15 mouse cellular contexts compared by ENCODE assay signal in genomic region chr3:51518763-51519121, GRCm38 (mm10). TPM values are rescaled to one million over a fixed set of nuclear protein-coding genes. Genes with fewer than 3 reads are reported as not detected.
DNase-seq lines count a peak whose midpoint lies in the region; ATAC-seq and TF ChIP-seq lines count a peak whose summit lies in the region.
"Had no signal": no experiment of that assay in that cellular context is flagged by ENCODE, and none has a peak within 500 bp of the region (broad histone marks: within the 10 kb centered on the region; RNA-seq: fewer than 3 reads in every experiment).

No protein-coding gene starts in this region.

- peaks cover 48% of the 10 kb centered on the region for H3K36me3 ChIP-seq in hindbrain, embryonic 10.5 days
- H3K36me3 ChIP-seq in hindbrain, embryonic 11.5 days (ENCODE audit: control insufficient read depth, insufficient read depth, low read length), result peaks cover 2% of the 10 kb centered on the region; the same call in 1 of the 2 replicates
- peaks cover 53% of the 10 kb centered on the region for H3K36me3 ChIP-seq in embryonic facial prominence, embryonic 10.5 days (replicated peaks)
- H3K36me3 ChIP-seq in liver, embryonic 11.5 days (ENCODE audit: control insufficient read depth, insufficient read depth, low read length), result peaks cover 4% of the 10 kb centered on the region
- peaks cover 23% of the 10 kb centered on the region for H3K36me3 ChIP-seq in small intestine, adult 2 months (ENCODE audit: control insufficient read depth, insufficient read depth, low read length)
- H3K36me3 ChIP-seq in midbrain, embryonic 13.5 days, result peaks cover 55% of the 10 kb centered on the region

- H3K27me3 ChIP-seq in hindbrain, embryonic 10.5 days (ENCODE audit: insufficient read depth, poor library complexity, severe bottlenecking), result no peaks in the 10 kb centered on the region
- no peaks in the 10 kb centered on the region for H3K27me3 ChIP-seq in hindbrain, embryonic 11.5 days (ENCODE audit: control insufficient read depth, insufficient read depth, low read length)
- no peaks in the 10 kb centered on the region for H3K27me3 ChIP-seq in embryonic facial prominence, embryonic 10.5 days (replicated peaks; ENCODE audit: low read depth, poor library complexity, severe bottlenecking)
- H3K27me3 ChIP-seq in liver, embryonic 11.5 days (replicated peaks; ENCODE audit: control insufficient read depth, insufficient read depth, low read length), result no peaks in the 10 kb centered on the region
- H3K27me3 ChIP-seq in small intestine, adult 2 months (ENCODE audit: control insufficient read depth, insufficient read depth, low read length), result no peaks in the 10 kb centered on the region
- no peaks in the 10 kb centered on the region for H3K27me3 ChIP-seq in midbrain, embryonic 13.5 days
- H3K27me3 ChIP-seq: limb, embryonic 15.5 days; Patski had no signal

- H3K9me3 ChIP-seq in hindbrain, embryonic 10.5 days, result no peaks in the 10 kb centered on the region
- H3K9me3 ChIP-seq in hindbrain, embryonic 11.5 days (ENCODE audit: control insufficient read depth, low read length), result no peaks in the 10 kb centered on the region
- no peaks in the 10 kb centered on the region for H3K9me3 ChIP-seq in embryonic facial prominence, embryonic 10.5 days
- H3K9me3 ChIP-seq in liver, embryonic 11.5 days (ENCODE audit: control insufficient read depth, low read length), result no peaks in the 10 kb centered on the region
- no peaks in the 10 kb centered on the region for H3K9me3 ChIP-seq in midbrain, embryonic 13.5 days
- H3K9me3 ChIP-seq: limb, embryonic 15.5 days; midbrain, embryonic 10.5 days had no signal

- no peak overlapping the region for H3K9ac ChIP-seq in hindbrain, embryonic 11.5 days (ENCODE audit: low read depth, low read length)
- 0 out of 2 replicates have a peak overlapping the region, but pooled peaks have one; percentile 13 for H3K9ac ChIP-seq in liver, embryonic 11.5 days (ENCODE audit: low read depth, low read length)
- no peak overlapping the region for H3K9ac ChIP-seq in midbrain, embryonic 13.5 days (replicated peaks)
- H3K9ac ChIP-seq: limb, embryonic 15.5 days had no signal

- ATAC-seq in hindbrain, embryonic 11.5 days (ENCODE audit: low FRiP score), result no peak
- peak; percentile 71 for ATAC-seq in liver, embryonic 11.5 days (replicated peaks; ENCODE audit: low FRiP score)
- no peak for ATAC-seq in midbrain, embryonic 13.5 days
- ATAC-seq: Patski had no signal

- no peak for DNase-seq in hindbrain, embryonic 10.5 days (ENCODE audit: low spot score)
- DNase-seq in hindbrain, embryonic 11.5 days (ENCODE audit: low spot score), result no peak
- no peak for DNase-seq in embryonic facial prominence, embryonic 10.5 days (ENCODE audit: low spot score)
- DNase-seq in liver, embryonic 11.5 days (ENCODE audit: low spot score), result no peak
- DNase-seq in cerebellum, adult 9-11 months, result no peak
- DNase-seq in right cerebral cortex, adult 2 months (ENCODE audit: low spot score in 2 of 2), result no peak
- DNase-seq: gastrocnemius, adult 2 months; heart, postnatal 14 days; kidney, adult 9 months; thymus, postnatal 36 days had no signal

- TF ChIP-seq CTCF in small intestine, adult 2 months (IDR thresholded peaks at IDR 0.05; ENCODE audit: extremely low read depth, insufficient read length, insufficient replicate concordance, low read depth, low read length), result no peak

- 68% methylated on average over 8 of the region's 8 CpGs for WGBS in hindbrain, embryonic 10.5 days
- 76% methylated on average over 8 of the region's 8 CpGs for WGBS in hindbrain, embryonic 11.5 days
- WGBS in embryonic facial prominence, embryonic 10.5 days, result 61% methylated on average over 8 of the region's 8 CpGs
- 32% methylated on average over 8 of the region's 8 CpGs for WGBS in liver, embryonic 11.5 days
- WGBS in small intestine, adult 2 months, result 24% methylated on average over 8 of the region's 8 CpGs
- 75% methylated on average over 8 of the region's 8 CpGs for WGBS in midbrain, embryonic 13.5 days

- TF ChIP-seq POLR2A in small intestine, adult 2 months (IDR thresholded peaks at IDR 0.05; ENCODE audit: low read depth, low read length), result no peak

- peak overlapping the region; percentile 50; the same call in 1 of the 2 replicates for H3K27ac ChIP-seq in hindbrain, embryonic 10.5 days
- H3K27ac ChIP-seq in hindbrain, embryonic 11.5 days (ENCODE audit: low read depth, low read length), result no peak overlapping the region
- peak overlapping the region; percentile 48; the same call in 1 of the 2 replicates for H3K27ac ChIP-seq in embryonic facial prominence, embryonic 10.5 days (replicated peaks)
- peak overlapping the region; percentile 82 for H3K27ac ChIP-seq in liver, embryonic 11.5 days (ENCODE audit: low read depth, low read length)
- H3K27ac ChIP-seq in small intestine, adult 2 months (ENCODE audit: insufficient read depth, low read depth, low read length), result peak overlapping the region; percentile 98
- no peak overlapping the region for H3K27ac ChIP-seq in midbrain, embryonic 13.5 days
- H3K27ac ChIP-seq: limb, embryonic 15.5 days; midbrain, embryonic 10.5 days had no signal

- no peak overlapping the region for H3K4me3 ChIP-seq in hindbrain, embryonic 10.5 days
- no peak overlapping the region for H3K4me3 ChIP-seq in hindbrain, embryonic 11.5 days (ENCODE audit: low read depth, low read length)
- no peak overlapping the region for H3K4me3 ChIP-seq in embryonic facial prominence, embryonic 10.5 days
- H3K4me3 ChIP-seq in liver, embryonic 11.5 days (ENCODE audit: low read depth, low read length), result peak overlapping the region; percentile 25; the same call in 1 of the 2 replicates
- peak overlapping the region; percentile 55 for H3K4me3 ChIP-seq in small intestine, adult 2 months (ENCODE audit: low read depth, low read length)
- H3K4me3 ChIP-seq in midbrain, embryonic 13.5 days (replicated peaks), result no peak overlapping the region
- H3K4me3 ChIP-seq: gastrocnemius, adult 2 months; limb, embryonic 15.5 days; midbrain, embryonic 10.5 days had no signal

- H3K4me2 ChIP-seq in hindbrain, embryonic 11.5 days (replicated peaks; ENCODE audit: low read depth, low read length), result no peak overlapping the region
- peak overlapping the region; percentile 56 for H3K4me2 ChIP-seq in liver, embryonic 11.5 days
- H3K4me2 ChIP-seq in midbrain, embryonic 13.5 days (replicated peaks), result no peak overlapping the region
- H3K4me2 ChIP-seq: limb, embryonic 15.5 days had no signal

- peaks cover 11% of the 10 kb centered on the region for H3K4me1 ChIP-seq in hindbrain, embryonic 10.5 days (replicated peaks)
- H3K4me1 ChIP-seq in hindbrain, embryonic 11.5 days (replicated peaks; ENCODE audit: control insufficient read depth, insufficient read depth, low read length), result no peaks in the 10 kb centered on the region
- peaks cover 27% of the 10 kb centered on the region for H3K4me1 ChIP-seq in embryonic facial prominence, embryonic 10.5 days
- peaks cover 19% of the 10 kb centered on the region for H3K4me1 ChIP-seq in liver, embryonic 11.5 days (replicated peaks; ENCODE audit: control insufficient read depth, insufficient read depth, low read length)
- H3K4me1 ChIP-seq in small intestine, adult 2 months (ENCODE audit: control insufficient read depth, insufficient read depth, insufficient read length, low read length), result peaks cover 30% of the 10 kb centered on the region
- H3K4me1 ChIP-seq in midbrain, embryonic 13.5 days (replicated peaks), result no peaks in the 10 kb centered on the region

RNA-seq across cellular contexts. Expression of gene Rab33b, which starts 35.0 kb away (rescaled TPM):
- 11.8 and 14.4 TPM in 2 replicates for polyA plus RNA-seq in hindbrain, embryonic 10.5 days (2016; fragmentation: Nextera tagmentation; extraction: Ambion mirVana)
- polyA plus RNA-seq in hindbrain, embryonic 11.5 days (2014; fragmentation: Nextera tagmentation; extraction: Ambion mirVana), result 11.7 and 16.4 TPM in 2 replicates
- 14.2 and 15.3 TPM in 2 replicates for polyA plus RNA-seq in embryonic facial prominence, embryonic 10.5 days (2016; fragmentation: Nextera tagmentation; extraction: Ambion mirVana)
- 9.4 and 10.1 TPM in 2 replicates for polyA plus RNA-seq in liver, embryonic 11.5 days (2014; fragmentation: Nextera tagmentation; extraction: Ambion mirVana)
- polyA plus RNA-seq in small intestine, adult 2 months (2012; rRNA removed), result 4.3 and 5.8 TPM in 2 replicates
- polyA plus RNA-seq in midbrain, embryonic 13.5 days (2015; fragmentation: Nextera tagmentation; extraction: Ambion mirVana), result 21.9 and 22.0 TPM in 2 replicates

RNA-seq across cellular contexts. Expression of gene Setd7, which starts 41.9 kb away (rescaled TPM):
- polyA plus RNA-seq in hindbrain, embryonic 10.5 days (2016; fragmentation: Nextera tagmentation; extraction: Ambion mirVana), result 3.0 and 3.2 TPM in 2 replicates
- polyA plus RNA-seq in hindbrain, embryonic 11.5 days (2014; fragmentation: Nextera tagmentation; extraction: Ambion mirVana), result 4.0 and 8.2 TPM in 2 replicates
- polyA plus RNA-seq in embryonic facial prominence, embryonic 10.5 days (2016; fragmentation: Nextera tagmentation; extraction: Ambion mirVana), result 4.2 and 5.1 TPM in 2 replicates
- polyA plus RNA-seq in liver, embryonic 11.5 days (2014; fragmentation: Nextera tagmentation; extraction: Ambion mirVana), result 2.3 and 2.4 TPM in 2 replicates
- 4.3 and 8.9 TPM in 2 replicates for polyA plus RNA-seq in small intestine, adult 2 months (2012; rRNA removed)
- 4.6 TPM in 2 replicates for polyA plus RNA-seq in midbrain, embryonic 13.5 days (2015; fragmentation: Nextera tagmentation; extraction: Ambion mirVana)

Comparison
In these comparisons a context has a peak if more than half of its experiments do, and no peak if none do; other contexts are left out.
1. H3K27ac ChIP-seq: peak in hindbrain, embryonic 10.5 days (single experiment), embryonic facial prominence, embryonic 10.5 days (single experiment), liver, embryonic 11.5 days (single experiment) and small intestine, adult 2 months (single experiment); none in hindbrain, embryonic 11.5 days (single experiment) and midbrain, embryonic 13.5 days (single experiment).
2. H3K4me3 ChIP-seq: peak in liver, embryonic 11.5 days (single experiment) and small intestine, adult 2 months (single experiment); none in hindbrain, embryonic 10.5 days (single experiment), hindbrain, embryonic 11.5 days (single experiment), embryonic facial prominence, embryonic 10.5 days (single experiment) and midbrain, embryonic 13.5 days (single experiment).